Mouse (Mus musculus): Measurements from ENCODE around the gene Rtl1.

Gene Rtl1

GRCm38 (mm10) chr12:109560111-109560695 lies 39.9 kb downstream of the Rtl1 start:
- no peak for DNase-seq

GRCm38 (mm10) chr12:109558891-109559487 lies 41.1 kb downstream of the Rtl1 start:
- DNase-seq, result no peak

DNA sequence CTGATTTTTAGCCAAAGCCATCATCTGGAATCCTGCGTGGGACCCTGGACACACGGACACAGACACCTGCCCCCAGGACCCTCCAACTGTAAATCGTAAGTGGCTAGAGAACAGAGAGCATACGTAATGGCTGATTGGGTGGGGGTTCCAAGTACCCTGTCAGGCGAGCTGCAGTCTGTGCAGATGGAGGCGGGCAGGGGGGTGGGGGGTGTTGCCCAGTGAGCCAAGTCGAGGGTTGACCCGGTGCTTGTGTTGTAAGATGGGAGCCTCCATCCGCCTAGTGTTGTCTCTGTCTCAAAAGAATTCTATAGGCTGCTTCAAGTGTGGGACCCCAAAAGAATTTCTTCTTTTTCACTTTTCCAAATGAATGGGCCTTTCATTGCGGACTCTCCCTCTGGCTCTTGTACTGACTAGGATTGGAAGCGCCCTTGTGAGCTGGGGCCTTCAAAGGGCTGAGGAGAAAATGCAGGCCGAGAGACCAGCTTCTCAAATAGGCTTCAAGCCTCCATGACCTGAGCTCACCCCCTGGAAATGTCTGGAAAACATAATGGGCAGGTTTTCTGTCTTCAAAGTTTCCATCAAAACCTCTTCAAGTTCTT lies 41.8 kb downstream of the Rtl1 start:
- DNase-seq, result no peak

DNA sequence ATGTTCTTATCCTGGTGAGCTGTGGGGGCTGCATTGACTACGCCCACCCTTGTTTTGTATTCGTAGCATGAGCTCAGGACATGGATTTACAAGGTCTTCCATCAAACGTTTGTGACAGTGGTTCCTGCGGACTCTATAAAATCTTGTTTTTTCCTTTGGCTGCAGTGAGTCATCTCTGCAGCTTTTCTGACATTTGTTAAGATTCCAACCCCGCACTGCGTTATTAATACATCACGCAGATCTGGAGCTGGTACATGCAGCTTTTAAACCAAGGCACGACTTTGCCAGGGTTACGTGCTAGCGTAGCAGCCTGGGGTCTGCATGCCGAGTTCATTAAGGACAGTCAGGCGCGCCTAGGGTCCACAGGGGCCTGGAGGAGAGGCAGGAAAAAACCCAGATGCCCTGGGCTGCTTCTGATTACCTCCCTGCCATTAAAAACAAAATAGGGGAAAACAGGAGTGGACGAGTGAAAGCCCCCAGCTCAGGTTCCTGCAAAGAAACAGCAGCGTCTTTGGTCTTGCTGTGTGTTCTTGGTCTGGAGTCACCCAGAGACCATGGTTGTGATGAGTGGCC lies 44.2 kb downstream of the Rtl1 start:
- no peak for DNase-seq

- no peak for DNase-seq
Observed at GRCm38 (mm10) chr12:109553568-109553967, 46.6 kb downstream of the Rtl1 start.

- no peak for DNase-seq
Observed at GRCm38 (mm10) chr12:109552754-109553525, 47.2 kb downstream of the Rtl1 start.

DNA sequence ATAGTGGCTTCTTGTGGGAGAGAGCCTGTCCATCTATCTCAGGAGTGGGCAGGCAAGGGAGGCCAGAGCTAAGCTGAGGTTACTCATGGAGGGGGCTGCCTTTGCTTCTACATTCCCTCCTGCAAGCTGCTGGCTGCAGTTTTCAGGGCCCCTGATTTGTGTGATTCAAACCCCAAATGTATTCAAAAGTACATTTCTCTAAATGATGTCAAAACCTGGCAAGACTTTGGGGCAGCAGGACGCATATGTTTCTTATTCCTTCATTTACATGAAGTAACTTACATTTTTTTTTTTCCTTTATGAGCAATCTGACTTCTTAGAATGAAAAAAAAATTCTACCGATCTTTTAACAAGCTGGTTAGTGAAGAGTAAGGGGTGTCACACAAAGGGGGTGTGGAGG lies 48.4 kb downstream of the Rtl1 start:
- no peak for DNase-seq

DNA sequence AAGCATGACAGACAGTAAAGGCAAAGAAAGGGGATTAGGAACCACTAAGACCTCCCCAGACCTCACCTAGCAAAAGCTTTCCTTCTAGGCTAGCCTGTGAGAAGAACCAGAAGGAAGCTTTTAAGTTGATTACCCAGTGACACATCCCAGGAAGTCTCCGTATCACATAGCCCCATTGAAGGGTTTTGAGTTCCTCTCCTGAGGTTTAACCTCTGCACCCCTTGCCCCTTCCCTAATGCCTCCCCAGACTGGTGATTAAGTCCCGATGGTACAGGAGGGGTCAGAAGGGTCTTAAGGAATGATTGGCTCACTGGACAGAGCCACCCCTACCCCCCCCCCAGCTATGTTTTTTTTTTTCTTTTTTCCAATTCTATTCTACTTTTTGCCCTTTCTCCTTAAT lies 53.0 kb downstream of the Rtl1 start:
- DNase-seq, result no peak

DNA sequence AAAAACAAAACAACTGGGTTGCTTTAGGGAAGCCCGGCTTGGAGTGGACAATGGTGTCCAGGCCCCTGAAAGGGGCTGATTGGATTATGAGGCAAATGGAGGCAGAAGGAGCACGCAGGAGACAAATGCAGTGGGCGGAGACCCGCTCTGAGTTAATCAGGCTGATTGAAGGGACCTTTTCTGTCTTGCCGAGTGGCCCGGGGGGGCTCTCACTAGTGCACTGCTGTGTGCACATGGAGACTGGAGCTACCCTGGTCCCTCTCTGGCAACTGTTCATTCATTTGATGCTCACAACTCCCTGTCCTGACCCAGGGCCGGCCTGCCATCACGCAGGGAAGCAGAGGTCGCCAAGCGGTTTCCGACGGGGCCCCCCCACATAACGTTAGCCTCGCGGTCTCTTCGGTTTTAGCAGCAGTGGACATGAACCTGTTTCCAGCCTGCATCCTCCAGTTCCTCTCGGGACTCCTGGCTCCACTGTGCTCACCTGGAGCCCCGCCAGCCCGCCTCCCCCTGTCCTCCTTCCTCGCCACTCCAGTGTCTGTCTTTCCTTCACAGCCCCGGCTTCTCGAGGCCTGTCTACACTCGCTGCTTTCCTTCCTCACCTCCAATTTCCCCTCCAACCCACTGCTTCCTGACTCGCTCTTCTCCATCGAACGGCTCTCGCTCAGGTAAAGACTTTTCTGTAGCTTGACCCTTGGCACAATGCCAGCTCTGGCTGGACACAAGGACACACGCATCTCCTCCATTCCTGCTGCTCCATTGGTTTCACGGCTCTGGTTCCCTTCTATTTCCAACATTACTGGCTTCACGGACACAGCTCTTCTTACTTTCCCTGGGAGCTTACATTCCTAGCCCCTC lies 54.0 kb downstream of the Rtl1 start:
- no peak for DNase-seq

GRCm38 (mm10) chr12:109543281-109543923 lies 56.7 kb downstream of the Rtl1 start:
- DNase-seq, result no peak

- no peak for DNase-seq
Observed at GRCm38 (mm10) chr12:109542635-109543249, 57.4 kb downstream of the Rtl1 start.

- DNase-seq, result no peak
Observed at GRCm38 (mm10) chr12:109542011-109542410, 58.1 kb downstream of the Rtl1 start.

GRCm38 (mm10) chr12:109541540-109541899 lies 58.6 kb downstream of the Rtl1 start:
- DNase-seq, result no peak

- peak; percentile 96 for DNase-seq
Observed at GRCm38 (mm10) chr12:109540739-109541539, 59.2 kb downstream of the Rtl1 start.

DNA sequence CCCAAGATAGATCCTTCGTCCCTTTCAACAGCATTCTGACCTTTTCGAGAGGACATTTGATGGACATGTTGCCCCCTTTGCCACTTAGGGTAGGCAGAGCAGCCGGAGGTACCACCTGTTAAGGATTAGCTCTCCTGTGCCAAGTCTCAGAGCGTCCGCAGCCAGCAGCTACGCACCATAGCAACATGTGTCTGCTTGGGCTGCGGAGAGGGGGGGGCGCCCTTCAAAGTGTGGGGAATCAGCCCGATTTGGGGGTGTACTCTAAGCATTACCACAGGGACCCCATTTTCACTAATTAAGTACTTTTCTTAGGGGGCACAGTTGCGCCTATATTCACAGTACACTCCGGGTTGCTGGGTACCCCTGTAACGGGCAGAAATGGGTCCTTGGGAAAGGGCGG lies 60.2 kb downstream of the Rtl1 start:
- DNase-seq, result no peak

Measured in heart, adult 11 months (tissue).